Mouse (Mus musculus): ENCODE data around the gene Pfn2.

DNA sequence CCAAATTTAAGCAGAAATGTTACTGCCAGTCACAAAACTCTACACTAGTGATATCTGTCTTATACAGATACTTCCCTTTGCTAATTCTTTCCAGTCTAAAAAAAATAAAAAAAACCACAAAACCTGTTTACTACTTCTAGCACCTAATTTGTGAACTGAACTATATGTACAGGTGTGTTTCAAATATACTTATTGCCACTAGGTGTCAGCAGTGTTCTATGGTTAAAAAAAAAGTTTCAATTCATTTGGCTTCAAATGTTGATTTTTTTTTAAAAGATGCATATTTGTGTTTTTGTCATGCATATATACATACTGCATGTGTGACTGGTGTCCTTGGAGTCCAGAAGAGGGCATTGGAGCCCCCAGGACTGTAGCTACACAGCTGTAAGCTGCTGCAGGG is 4.1 kb downstream of the Pfn2 start:
- TF ChIP-seq CTCF (IDR thresholded peaks at IDR 0.05; ENCODE audit: insufficient read depth, low read depth, low read length) (no peak), POLR2A (IDR thresholded peaks at IDR 0.05; ENCODE audit: insufficient read depth, low read depth, low read length) (no peak)
